Mouse (Mus musculus) G1E (cell line): ENCODE measurements at regions not wholly inside any gene's neighbourhood (a gene's known extent, or its start where the extent isn't known, plus 50 kb on each side); places are given as distances from the start of the nearest gene placed in this dataset.

Experiments used
- ATAC-seq: 2 replicates; pipeline ENCODE4 v1.8.0; 2016; ENCODE audit warnings: mild to moderate bottlenecking; ENCODE audit not compliant: insufficient number of reproducible peaks, poor library complexity, low FRiP score, severe bottlenecking; ENCODE audit errors: extremely low read depth
- DNase-seq: peaks from one replicate; pipeline ENCODE4 v3.0.0; 2012; ENCODE audit warnings: low spot score
- H3K27me3 ChIP-seq: 2 replicates; pipeline ENCODE4 v1.6.1; 2012; ENCODE audit warnings: mild to moderate bottlenecking, low read length, inconsistent platforms; ENCODE audit not compliant: insufficient read depth
- H3K36me3 ChIP-seq: replicated peaks from 2 replicates; pipeline ENCODE3; 2012; ENCODE audit warnings: mild to moderate bottlenecking, inconsistent platforms
- H3K4me1 ChIP-seq: 2 replicates; pipeline ENCODE4 v1.6.1; 2012; ENCODE audit warnings: low read depth, low read length, inconsistent platforms, mixed read lengths; ENCODE audit not compliant: insufficient read depth
- H3K4me3 ChIP-seq: 2 replicates; pipeline ENCODE4 v1.5.1; 2012; ENCODE audit warnings: low read depth, mild to moderate bottlenecking, inconsistent platforms, low read length, moderate library complexity, mixed read lengths
- H3K9me3 ChIP-seq: replicated peaks from 2 replicates; pipeline ENCODE4 v1.6.1; 2012; ENCODE audit warnings: inconsistent platforms
- CTCF ChIP-seq: IDR thresholded peaks from 2 replicates; pipeline ENCODE4 v1.5.1; 2012; ENCODE audit warnings: low read depth, low read length, inconsistent platforms, mixed read lengths
- GATA1 ChIP-seq: IDR thresholded peaks from 2 replicates; pipeline ENCODE4 v1.6.1; 2012; ENCODE audit warnings: borderline replicate concordance, low read length, inconsistent platforms, mixed read lengths
- GATA2 ChIP-seq: IDR thresholded peaks from 2 replicates; pipeline ENCODE4 v1.6.1; 2012; ENCODE audit warnings: low read depth, low read length, inconsistent platforms, borderline replicate concordance
- POLR2AphosphoS5 ChIP-seq: IDR thresholded peaks from 2 replicates; pipeline ENCODE4 v1.6.1; 2012; ENCODE audit warnings: low read depth, low read length, inconsistent platforms; ENCODE audit not compliant: insufficient replicate concordance
- TAL1 ChIP-seq: conservative IDR thresholded peaks from 2 replicates; pipeline ENCODE4 v1.6.1; 2012; ENCODE audit warnings: low read depth, low read length, inconsistent platforms, mixed read lengths

GRCm38 (mm10) chr13:28774649-28775048, 178.9 kb downstream of the Sox4 start:
- TF ChIP-seq POLR2AphosphoS5: no peak
- TF ChIP-seq TAL1: no peak
- TF ChIP-seq CTCF: no peak
- DNase-seq (no peak), ATAC-seq (no peak)
- Histone ChIP-seq H3K27me3 (no peaks in the 10 kb centered on the region), H3K9me3 (no peaks in the 10 kb centered on the region), H3K36me3 (no peaks in the 10 kb centered on the region), H3K4me3 (no peak overlapping the region), H3K4me1 (no peaks in the 10 kb centered on the region)

- Histone ChIP-seq H3K36me3 (no peaks in the 10 kb centered on the region), H3K9me3 (no peaks in the 10 kb centered on the region), H3K27me3 (no peaks in the 10 kb centered on the region), H3K4me1 (no peaks in the 10 kb centered on the region), H3K4me3 (no peak overlapping the region)
- TF ChIP-seq POLR2AphosphoS5: no peak
- no peak for TF ChIP-seq GATA2
- no peak for TF ChIP-seq CTCF
- TF ChIP-seq GATA1: no peak
- no peak for TF ChIP-seq TAL1
- ATAC-seq (no peak), DNase-seq (no peak)
Observed at GRCm38 (mm10) chr13:28773466-28773865, 180.0 kb downstream of the Sox4 start.

GRCm38 (mm10) chr13:28770531-28770930, 183.0 kb downstream of the Sox4 start:
- DNase-seq (no peak), ATAC-seq (no peak)
- H3K4me1 ChIP-seq: no peaks in the 10 kb centered on the region
- H3K4me3 ChIP-seq: no peak overlapping the region
- H3K9me3 ChIP-seq: no peaks in the 10 kb centered on the region
- TF ChIP-seq GATA2 (no peak), GATA1 (no peak), CTCF (no peak), POLR2AphosphoS5 (no peak), TAL1 (no peak)
- no peaks in the 10 kb centered on the region for H3K27me3 ChIP-seq
- no peaks in the 10 kb centered on the region for H3K36me3 ChIP-seq

- H3K9me3 ChIP-seq: no peaks in the 10 kb centered on the region
- no peak for ATAC-seq
- DNase-seq: no peak
- H3K36me3 ChIP-seq: no peaks in the 10 kb centered on the region
- TF ChIP-seq CTCF (no peak), TAL1 (no peak)
- no peaks in the 10 kb centered on the region for H3K27me3 ChIP-seq
- no peak overlapping the region for H3K4me3 ChIP-seq
- no peaks in the 10 kb centered on the region for H3K4me1 ChIP-seq
Observed at GRCm38 (mm10) chr13:28770018-28770417, 183.5 kb downstream of the Sox4 start.

GRCm38 (mm10) chr13:28768717-28769426, 184.6 kb downstream of the Sox4 start:
- DNase-seq: no peak
- TF ChIP-seq POLR2AphosphoS5: no peak
- no peak for TF ChIP-seq TAL1
- TF ChIP-seq CTCF: no peak
- TF ChIP-seq GATA1: no peak
- TF ChIP-seq GATA2: no peak

GRCm38 (mm10) chr13:28762555-28762954, 191.0 kb downstream of the Sox4 start:
- Histone ChIP-seq H3K36me3 (no peaks in the 10 kb centered on the region), H3K27me3 (peaks cover 7% of the 10 kb centered on the region; the same call in 1 of the 2 replicates), H3K9me3 (no peaks in the 10 kb centered on the region), H3K4me3 (no peak overlapping the region), H3K4me1 (no peaks in the 10 kb centered on the region)
- no peak for ATAC-seq
- TF ChIP-seq GATA1 (no peak), TAL1 (no peak), GATA2 (no peak), CTCF (no peak), POLR2AphosphoS5 (no peak)
- no peak for DNase-seq

More at GRCm38 (mm10) chr13:28768717-28769426, 184.6 kb downstream of the Sox4 start:
- Histone ChIP-seq H3K4me3 (no peak overlapping the region), H3K9me3 (no peaks in the 10 kb centered on the region), H3K27me3 (no peaks in the 10 kb centered on the region), H3K36me3 (no peaks in the 10 kb centered on the region), H3K4me1 (no peaks in the 10 kb centered on the region)
- ATAC-seq: no peak

- ATAC-seq: no peak
- Histone ChIP-seq H3K4me3 (no peak overlapping the region), H3K4me1 (no peaks in the 10 kb centered on the region), H3K27me3 (peaks cover 12% of the 10 kb centered on the region; the same call in 1 of the 2 replicates), H3K36me3 (no peaks in the 10 kb centered on the region), H3K9me3 (no peaks in the 10 kb centered on the region)
- no peak for TF ChIP-seq POLR2AphosphoS5
- no peak for DNase-seq
Observed at GRCm38 (mm10) chr13:28759026-28759425, 194.5 kb downstream of the Sox4 start.
